Mouse (Mus musculus) ES-Bruce4 (cell line): ENCODE results near the gene Mrpl58.

Experiments used
- EP300 ChIP-seq: IDR thresholded peaks from 2 replicates; pipeline ENCODE4 v1.6.1; 2011; ENCODE audit warnings: low read depth, low read length; ENCODE audit not compliant: insufficient read depth
- POLR2A ChIP-seq: IDR thresholded peaks from one replicate; pipeline ENCODE4 v1.8.1; 2011; ENCODE audit warnings: low read length; ENCODE audit not compliant: insufficient read depth

DNA sequence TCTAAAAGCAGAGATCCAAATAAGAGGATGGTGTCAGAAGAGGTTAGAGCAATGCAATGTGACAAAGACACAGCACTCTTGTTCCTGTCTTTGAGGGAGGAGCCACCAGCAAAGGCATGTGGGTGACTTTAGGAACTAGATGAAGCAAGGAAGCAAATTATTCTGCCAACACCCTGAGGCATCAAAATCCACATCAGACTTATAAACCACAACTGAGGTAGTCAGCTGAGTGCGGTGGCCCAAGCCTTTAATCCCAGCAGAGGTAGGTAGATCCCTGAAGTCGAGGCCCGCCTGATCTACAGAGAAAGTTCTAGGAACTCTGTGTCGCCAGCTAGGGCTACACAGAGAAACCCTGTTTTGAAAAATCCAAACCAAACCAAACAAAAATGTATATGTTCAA lies 26.3 kb upstream of the Mrpl58 start:
- TF ChIP-seq EP300, result no peak
- TF ChIP-seq POLR2A, result no peak
